Mouse (Mus musculus): ENCODE data around the gene Stac3. TPM values are rescaled to one million over a fixed set of nuclear protein-coding genes. Genes with fewer than 3 reads are reported as not detected.

Gene Stac3
- polyA plus RNA-seq, 1 experiment from 2014 or later: 2.5 TPM

DNA sequence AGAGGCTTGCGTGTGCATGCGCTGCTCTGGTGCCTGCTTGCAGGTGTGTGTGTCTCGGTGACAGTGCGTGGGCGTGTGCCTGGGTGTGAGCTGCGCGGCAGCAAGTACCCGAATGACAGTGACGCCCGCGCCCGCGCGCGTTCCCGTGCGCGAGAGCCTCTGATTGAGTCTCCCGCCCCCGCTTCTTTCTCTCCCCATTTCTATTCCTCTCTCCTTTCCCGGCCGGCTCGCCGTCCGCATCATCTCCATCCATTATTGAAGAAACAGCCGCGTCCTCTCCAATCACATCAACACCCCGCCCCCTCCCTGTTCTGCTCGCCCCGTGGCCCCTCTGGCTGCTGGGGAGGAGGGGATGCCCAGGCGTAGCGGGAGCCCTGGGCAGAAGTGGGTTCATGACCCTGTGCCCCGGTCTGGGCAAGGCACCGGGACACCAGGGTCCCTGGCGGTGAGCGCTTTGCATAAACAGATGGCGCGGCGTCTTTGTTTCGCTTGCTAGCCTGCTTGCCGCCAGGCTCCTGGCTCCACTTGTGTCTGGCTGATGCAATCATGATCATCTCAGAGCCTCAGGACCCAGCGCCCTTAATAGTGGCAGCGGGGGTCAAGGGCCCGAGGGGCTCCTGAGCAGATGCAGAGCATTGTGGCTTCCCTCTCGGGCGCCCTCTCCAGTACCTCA lies 10.3 kb downstream of the Stac3 start:
- Histone ChIP-seq H3K9ac (peak overlapping the region; percentile 82), H3K9me3 (no peaks in the 10 kb centered on the region), H3K4me3 (peak overlapping the region; percentile 41), H3K27ac (peak overlapping the region; percentile 100), H3K4me2 (peak overlapping the region; percentile 78), H3K4me1 (replicated peaks) (peaks cover 92% of the 10 kb centered on the region), H3K27me3 (peaks cover 31% of the 10 kb centered on the region), H3K36me3 (no peaks in the 10 kb centered on the region; the same call in 1 of the 2 replicates)
- 0% methylated on average over 38 of the region's 46 CpGs for WGBS
- ATAC-seq (ENCODE audit: low FRiP score): peak; percentile 9; the same call in 1 of the 2 replicates

DNA sequence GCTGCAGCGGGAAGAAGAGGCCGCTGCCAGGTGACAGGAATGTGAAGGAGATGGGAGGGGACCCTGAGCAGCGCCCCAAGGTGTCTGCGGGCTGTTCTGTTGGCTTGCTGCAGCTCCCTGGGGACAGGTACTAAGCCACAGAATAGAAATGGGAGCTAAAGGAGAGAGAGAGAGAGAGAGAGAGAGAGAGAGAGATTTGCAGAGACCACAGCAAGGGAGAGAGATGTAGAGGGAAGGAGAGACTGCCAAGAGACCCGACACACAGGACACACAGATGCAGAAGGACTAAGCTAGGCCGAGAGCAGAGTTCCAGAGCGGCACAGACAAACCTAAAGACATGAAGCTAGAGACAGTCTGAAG lies 10.8 kb downstream of the Stac3 start:
- peaks cover 31% of the 10 kb centered on the region for H3K27me3 ChIP-seq
- no peak for ATAC-seq (ENCODE audit: low FRiP score)
- peak overlapping the region; percentile 100 for H3K27ac ChIP-seq
- H3K4me3 ChIP-seq: peak overlapping the region; percentile 41
- peak overlapping the region; percentile 82 for H3K9ac ChIP-seq
- peaks cover 98% of the 10 kb centered on the region for H3K4me1 ChIP-seq (replicated peaks)
- WGBS: 7% methylated on average over 7 of the region's 7 CpGs
- H3K36me3 ChIP-seq: no peaks in the 10 kb centered on the region
- peak overlapping the region; percentile 78 for H3K4me2 ChIP-seq
- no peaks in the 10 kb centered on the region for H3K9me3 ChIP-seq

DNA sequence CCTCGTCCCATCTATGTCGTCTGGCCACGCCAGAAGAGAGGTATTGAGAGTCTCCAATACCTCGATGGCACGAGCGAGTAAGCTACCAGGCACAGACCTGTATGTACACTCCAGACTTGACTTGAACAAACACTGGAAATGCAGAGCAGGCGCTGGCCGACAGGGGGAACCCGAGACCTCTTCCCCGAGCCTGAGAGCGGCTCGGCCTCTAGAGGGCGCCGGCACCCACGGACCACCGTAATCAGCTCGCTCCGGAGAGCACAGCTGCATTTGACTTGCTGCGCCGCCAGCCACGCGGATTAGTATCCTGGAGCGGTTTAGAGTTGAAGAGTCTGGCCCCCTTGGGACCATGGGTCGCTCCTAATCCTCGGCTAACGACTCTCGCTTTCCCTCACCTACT lies 11.3 kb downstream of the Stac3 start:
- H3K27ac ChIP-seq: peak overlapping the region; percentile 100
- peaks cover 99% of the 10 kb centered on the region for H3K4me1 ChIP-seq (replicated peaks)
- H3K4me3 ChIP-seq: peak overlapping the region; percentile 41; the same call in 1 of the 2 replicates
- WGBS: under 1% methylated on average over 27 of the region's 27 CpGs
- H3K9ac ChIP-seq: peak overlapping the region; percentile 82
- peaks cover 30% of the 10 kb centered on the region for H3K27me3 ChIP-seq
- H3K36me3 ChIP-seq: peaks cover 5% of the 10 kb centered on the region
- H3K4me2 ChIP-seq: peak overlapping the region; percentile 78
- no peaks in the 10 kb centered on the region for H3K9me3 ChIP-seq
- peak; percentile 9 for ATAC-seq (ENCODE audit: low FRiP score)

DNA sequence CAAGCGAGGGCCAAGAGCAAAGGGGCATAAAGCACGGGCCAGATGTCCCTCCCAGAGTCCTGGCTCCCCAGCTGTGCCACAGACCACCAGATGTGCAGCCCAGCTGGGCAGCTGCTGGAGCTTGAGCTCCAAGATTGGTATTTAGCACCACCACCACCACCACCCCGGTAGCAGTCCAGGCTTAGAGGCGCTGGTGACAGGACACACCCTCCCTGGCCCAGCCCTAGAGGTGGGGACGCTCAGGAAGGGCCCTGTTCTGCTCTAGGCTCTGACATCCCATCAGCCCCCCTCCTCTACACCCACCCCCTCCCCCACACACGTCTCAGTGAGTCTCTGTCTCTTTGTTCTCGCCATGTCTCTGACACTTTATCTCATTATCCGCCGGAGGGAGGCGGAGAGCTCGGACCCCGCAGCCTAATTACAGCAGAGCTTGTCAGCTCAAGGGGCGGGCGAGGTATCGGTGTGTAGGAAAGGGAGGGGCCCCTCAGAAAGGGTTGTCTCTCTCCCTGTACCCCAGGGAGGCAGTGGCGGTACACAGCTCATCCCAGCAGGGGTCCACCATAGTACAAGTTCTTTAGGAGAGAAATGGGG lies 12.1 kb downstream of the Stac3 start:
- peak overlapping the region; percentile 41; the same call in 1 of the 2 replicates for H3K4me3 ChIP-seq
- WGBS: 2% methylated on average over 16 of the region's 16 CpGs
- peaks cover 12% of the 10 kb centered on the region for H3K36me3 ChIP-seq
- H3K4me1 ChIP-seq (replicated peaks): peaks cover 96% of the 10 kb centered on the region
- H3K9me3 ChIP-seq: no peaks in the 10 kb centered on the region
- no peak for ATAC-seq (ENCODE audit: low FRiP score)
- peak overlapping the region; percentile 78 for H3K4me2 ChIP-seq
- peaks cover 38% of the 10 kb centered on the region for H3K27me3 ChIP-seq
- peak overlapping the region; percentile 100 for H3K27ac ChIP-seq
- peak overlapping the region; percentile 53 for H3K9ac ChIP-seq

DNA sequence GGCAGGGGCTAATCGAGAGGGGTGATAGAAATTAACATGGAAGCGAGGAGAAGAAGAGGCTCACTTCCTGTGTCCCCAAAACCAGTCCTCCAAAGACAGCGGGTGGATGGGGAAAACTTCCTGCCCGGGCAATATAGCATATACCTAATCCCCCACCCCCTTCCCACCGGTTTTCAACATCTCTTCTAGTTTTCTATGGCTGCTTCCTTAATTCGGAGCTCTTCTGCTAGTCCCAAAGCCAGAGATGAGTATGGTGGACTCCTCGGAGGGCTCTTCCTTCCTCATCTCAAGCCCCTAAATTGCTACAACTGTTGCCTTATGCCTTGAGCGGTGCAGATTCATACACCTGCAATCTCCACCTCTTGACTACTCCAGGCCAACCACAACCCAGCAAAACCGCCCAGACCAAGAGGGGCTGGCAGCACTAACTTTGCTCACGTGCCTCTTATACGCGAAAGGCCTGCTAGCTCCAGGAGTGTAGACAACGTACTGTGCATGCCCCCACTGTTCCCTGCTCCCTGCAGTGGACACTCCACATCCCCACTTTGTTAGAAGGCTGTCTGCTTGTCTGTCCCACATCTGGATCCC lies 12.7 kb downstream of the Stac3 start:
- Histone ChIP-seq H3K27me3 (peaks cover 40% of the 10 kb centered on the region), H3K36me3 (peaks cover 17% of the 10 kb centered on the region), H3K4me3 (no peak overlapping the region), H3K9ac (0 out of 2 replicates have a peak overlapping the region, but pooled peaks have one; percentile 53), H3K9me3 (no peaks in the 10 kb centered on the region), H3K27ac (peak overlapping the region; percentile 100), H3K4me1 (replicated peaks) (peaks cover 90% of the 10 kb centered on the region), H3K4me2 (peak overlapping the region; percentile 78)
- WGBS: 13% methylated on average over 13 of the region's 13 CpGs
- no peak for ATAC-seq (ENCODE audit: low FRiP score)

DNA sequence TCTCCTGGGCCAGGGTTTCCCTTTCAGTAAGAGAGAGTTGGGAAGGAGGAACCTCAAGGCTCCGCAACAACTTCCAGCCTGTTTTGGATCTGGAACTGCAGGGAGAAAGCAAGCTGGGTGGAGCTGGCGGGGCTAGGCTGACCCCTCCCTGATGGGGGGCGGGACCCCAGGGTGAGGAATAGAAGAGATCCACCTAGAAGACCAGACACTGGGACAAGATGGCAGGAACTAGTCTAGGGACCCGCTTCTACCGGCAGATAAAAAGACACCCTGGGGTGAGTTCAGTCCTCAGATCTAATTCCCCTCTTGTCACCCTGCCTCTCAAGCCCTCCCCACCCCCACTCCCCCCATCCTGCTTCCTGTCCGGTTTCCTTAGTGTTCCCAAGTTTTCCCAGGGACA lies 13.3 kb downstream of the Stac3 start, which contains the start of gene Ndufa4l2:
Ndufa4l2 (plus strand) TSS at position 204 of the 400 bp plus-strand sequence.
- H3K4me2 ChIP-seq: peak within 1 kb of the TSS; percentile 78
- 13% methylated on average over 6 of the region's 6 CpGs for WGBS
- H3K4me3 ChIP-seq: peak within 1 kb of the TSS; percentile 41; the same call in 1 of the 2 replicates
- peak within 1 kb of the TSS; percentile 100 for H3K27ac ChIP-seq
- H3K9me3 ChIP-seq: no peaks in the 10 kb centered on the region
- peaks cover 84% of the 10 kb centered on the region for H3K4me1 ChIP-seq (replicated peaks)
- peaks cover 40% of the 10 kb centered on the region for H3K27me3 ChIP-seq
- H3K36me3 ChIP-seq: peaks cover 18% of the 10 kb centered on the region
- H3K9ac ChIP-seq: peak within 1 kb of the TSS; percentile 53; the same call in 1 of the 2 replicates
- ATAC-seq (ENCODE audit: low FRiP score): no peak

DNA sequence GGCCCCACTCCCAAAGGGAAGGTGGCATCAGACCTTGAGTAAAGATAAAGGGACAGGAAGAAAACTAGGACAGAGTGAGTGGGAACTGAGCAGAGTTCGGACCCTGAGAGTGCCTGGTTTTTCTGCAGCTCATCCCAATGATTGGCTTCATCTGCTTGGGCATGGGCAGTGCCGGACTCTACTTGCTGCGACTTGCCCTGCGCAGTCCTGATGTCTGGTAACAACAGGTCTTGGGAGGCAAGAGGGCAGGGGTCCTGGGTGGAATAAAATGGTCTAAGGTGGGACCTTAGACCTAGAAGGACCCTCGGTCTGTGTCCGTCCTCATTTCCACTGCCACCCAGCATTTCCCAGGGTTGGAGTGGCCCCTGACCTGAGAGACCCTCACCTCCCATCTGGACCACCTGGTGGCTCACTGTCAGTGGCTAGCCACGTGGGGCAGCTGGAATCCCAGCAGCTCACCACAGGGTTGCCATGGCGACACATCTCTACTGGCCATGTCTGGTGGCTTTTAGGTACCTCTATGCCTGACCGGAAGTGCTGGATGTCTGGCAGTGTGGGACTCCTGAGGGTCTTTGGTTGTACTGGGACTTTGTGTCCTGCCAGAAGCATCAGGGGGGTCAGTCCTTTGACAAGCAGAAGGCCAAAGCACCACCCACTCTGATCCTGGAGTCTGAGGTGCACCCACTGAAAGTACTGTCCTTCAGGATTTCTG lies 13.9 kb downstream of the Stac3 start:
- peak overlapping the region; percentile 36; the same call in 1 of the 2 replicates for H3K4me2 ChIP-seq
- ATAC-seq (ENCODE audit: low FRiP score): no peak
- H3K27ac ChIP-seq: peak overlapping the region; percentile 44; the same call in 1 of the 2 replicates
- WGBS: 25% methylated on average over 9 of the region's 9 CpGs
- H3K4me3 ChIP-seq: no peak overlapping the region
- peaks cover 84% of the 10 kb centered on the region for H3K4me1 ChIP-seq (replicated peaks)
- H3K36me3 ChIP-seq: peaks cover 24% of the 10 kb centered on the region
- H3K9ac ChIP-seq: no peak overlapping the region
- no peaks in the 10 kb centered on the region for H3K9me3 ChIP-seq
- H3K27me3 ChIP-seq: peaks cover 43% of the 10 kb centered on the region

DNA sequence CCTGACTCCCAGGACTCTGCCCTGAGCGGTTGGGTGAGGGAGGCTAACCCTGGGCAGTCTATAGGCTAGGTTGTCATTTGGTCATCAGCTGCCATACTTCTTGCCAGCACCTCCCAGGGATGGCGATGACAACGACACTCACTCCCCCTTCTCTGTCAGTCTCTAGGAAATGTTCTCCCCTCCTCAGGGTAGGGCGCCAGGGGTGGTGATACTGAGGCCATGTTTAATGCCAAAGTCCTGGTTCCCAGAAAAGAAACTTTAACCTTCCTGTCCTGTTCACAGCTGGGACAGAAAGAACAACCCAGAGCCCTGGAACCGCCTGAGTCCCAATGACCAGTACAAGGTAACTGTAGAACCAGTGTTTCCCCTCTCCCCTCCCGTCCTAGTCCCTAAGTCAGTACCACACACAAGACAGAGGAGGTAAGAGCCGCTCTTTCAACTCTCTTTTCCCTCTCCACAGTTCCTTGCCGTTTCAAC lies 14.5 kb downstream of the Stac3 start:
- no peak overlapping the region for H3K27ac ChIP-seq
- no peak overlapping the region for H3K4me3 ChIP-seq
- peaks cover 24% of the 10 kb centered on the region for H3K36me3 ChIP-seq
- H3K27me3 ChIP-seq: peaks cover 47% of the 10 kb centered on the region
- peak overlapping the region; percentile 36; the same call in 1 of the 2 replicates for H3K4me2 ChIP-seq
- 15% methylated on average over 8 of the region's 8 CpGs for WGBS
- peaks cover 84% of the 10 kb centered on the region for H3K4me1 ChIP-seq (replicated peaks)
- H3K9ac ChIP-seq: peak overlapping the region; percentile 35; the same call in 1 of the 2 replicates
- no peaks in the 10 kb centered on the region for H3K9me3 ChIP-seq
- ATAC-seq (ENCODE audit: low FRiP score): no peak

DNA sequence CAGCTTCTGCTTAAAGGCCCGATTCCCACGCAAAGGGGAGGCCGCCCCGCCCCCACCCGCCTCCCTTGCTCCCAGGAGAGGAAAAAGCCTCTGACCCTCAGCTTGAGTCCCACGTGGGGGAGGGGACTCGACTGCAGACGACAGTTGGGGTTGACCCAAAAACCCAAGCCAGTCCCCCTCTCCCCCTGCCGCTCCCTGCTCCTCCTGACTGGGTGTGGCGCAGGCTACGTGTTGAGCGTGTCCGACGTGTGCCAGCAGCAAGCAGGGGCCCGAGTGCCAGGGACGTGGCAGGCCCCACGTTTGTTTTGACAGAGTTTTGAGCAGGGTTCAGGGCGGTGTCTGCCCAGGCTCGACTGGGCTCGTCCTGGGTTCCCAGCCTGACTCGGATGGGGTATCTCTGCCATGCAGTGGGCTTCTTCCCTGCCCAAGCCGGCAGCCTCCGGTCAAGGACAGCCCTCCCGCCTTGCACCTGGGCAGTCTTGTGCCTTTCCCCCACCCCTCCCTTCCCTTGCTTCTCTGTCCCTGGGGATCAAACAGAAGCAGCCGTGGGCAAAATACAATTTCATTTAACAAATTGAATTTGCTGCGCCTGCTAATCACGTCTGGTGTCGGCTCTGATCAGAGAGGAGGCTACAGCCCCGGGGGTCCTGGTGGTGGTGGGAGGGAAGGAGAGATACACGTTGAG lies 15.2 kb downstream of the Stac3 start:
- peak overlapping the region; percentile 35; the same call in 1 of the 2 replicates for H3K9ac ChIP-seq
- ATAC-seq (ENCODE audit: low FRiP score): no peak
- H3K36me3 ChIP-seq: peaks cover 24% of the 10 kb centered on the region
- H3K27ac ChIP-seq: peak overlapping the region; percentile 35
- H3K4me2 ChIP-seq: peak overlapping the region; percentile 36; the same call in 1 of the 2 replicates
- 4% methylated on average over 28 of the region's 30 CpGs for WGBS
- H3K4me1 ChIP-seq (replicated peaks): peaks cover 85% of the 10 kb centered on the region
- H3K9me3 ChIP-seq: no peaks in the 10 kb centered on the region
- peaks cover 51% of the 10 kb centered on the region for H3K27me3 ChIP-seq
- no peak overlapping the region for H3K4me3 ChIP-seq

DNA sequence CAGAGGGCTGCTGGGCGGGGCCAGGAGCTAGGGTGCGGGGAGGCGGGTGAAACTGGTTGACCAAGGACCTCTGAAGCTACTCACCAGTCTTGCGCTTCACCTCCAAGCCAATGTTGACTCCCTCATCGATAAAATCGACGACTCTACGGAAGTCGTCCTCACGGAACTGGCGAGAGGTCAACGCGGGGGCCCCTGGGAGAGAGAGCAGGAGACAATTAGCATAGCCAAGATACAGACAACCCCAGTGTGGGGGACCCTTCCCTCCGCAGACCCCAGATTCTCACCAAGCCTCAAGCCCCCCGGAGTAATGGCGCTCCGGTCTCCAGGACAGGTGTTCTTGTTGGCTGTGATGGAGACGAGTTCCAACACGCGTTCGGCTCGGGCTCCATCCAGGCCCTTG lies 16.5 kb downstream of the Stac3 start:
- ATAC-seq (ENCODE audit: low FRiP score): no peak
- H3K4me3 ChIP-seq: no peak overlapping the region
- H3K27me3 ChIP-seq: peaks cover 51% of the 10 kb centered on the region
- H3K9me3 ChIP-seq: no peaks in the 10 kb centered on the region
- H3K27ac ChIP-seq: peak overlapping the region; percentile 35; the same call in 1 of the 2 replicates
- peaks cover 24% of the 10 kb centered on the region for H3K36me3 ChIP-seq
- H3K4me2 ChIP-seq: no peak overlapping the region
- no peak overlapping the region for H3K9ac ChIP-seq
- peaks cover 80% of the 10 kb centered on the region for H3K4me1 ChIP-seq (replicated peaks)
- WGBS: 94% methylated on average over 22 of the region's 22 CpGs

DNA sequence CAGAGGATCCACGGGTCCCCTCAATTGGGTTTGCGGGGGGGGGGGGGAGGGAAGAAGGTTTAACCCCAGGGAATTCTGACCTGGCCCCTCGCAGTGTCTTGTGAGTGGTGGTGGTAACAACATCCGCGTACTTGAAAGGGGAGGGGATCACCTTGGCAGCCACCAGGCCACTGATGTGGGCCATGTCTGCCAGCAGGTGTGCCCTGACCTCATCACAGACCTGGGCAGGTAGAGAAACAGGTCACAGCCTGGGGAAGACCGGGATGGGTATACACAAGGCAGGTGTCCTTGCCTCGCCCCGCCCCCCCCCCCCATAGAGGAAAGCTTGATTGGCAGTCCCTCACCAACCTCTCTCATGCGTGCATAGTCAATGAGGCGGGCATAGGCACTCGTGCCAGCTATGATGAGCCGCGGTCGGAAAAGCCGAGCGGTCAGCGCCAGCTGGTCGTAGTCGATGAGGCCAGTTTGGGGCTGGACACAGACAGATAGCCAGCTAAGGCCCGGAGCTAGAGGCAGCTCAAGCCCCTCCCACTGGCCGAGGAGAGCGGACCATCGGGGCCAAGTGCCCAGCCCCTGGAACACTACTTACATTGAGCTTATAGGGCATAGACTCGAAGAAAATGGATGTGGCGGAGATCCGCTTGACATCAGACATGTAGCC lies 17.7 kb downstream of the Stac3 start:
- WGBS: 91% methylated on average over 26 of the region's 26 CpGs
- Histone ChIP-seq H3K4me3 (no peak overlapping the region), H3K9me3 (no peaks in the 10 kb centered on the region), H3K4me2 (no peak overlapping the region), H3K27me3 (peaks cover 52% of the 10 kb centered on the region), H3K36me3 (peaks cover 24% of the 10 kb centered on the region), H3K4me1 (replicated peaks) (peaks cover 73% of the 10 kb centered on the region), H3K9ac (no peak overlapping the region), H3K27ac (no peak overlapping the region)
- ATAC-seq (ENCODE audit: low FRiP score): no peak
